Mouse (Mus musculus) liver, adult 2 months (tissue): Measurements from ENCODE around the gene Zfp213.

Source experiments
- CTCF ChIP-seq: fragments of 200-500 bp; IDR thresholded peaks from 2 replicates; pipeline ENCODE4 v1.5.1; 2011; ENCODE audit warnings: low read depth, low read length, control low read depth
- POLR2A ChIP-seq: fragments of 200-500 bp; IDR thresholded peaks from 2 replicates; pipeline ENCODE4 v1.6.1; 2011; ENCODE audit warnings: low read length, control low read depth; ENCODE audit not compliant: insufficient read depth; ENCODE audit errors: extremely low read depth

- TF ChIP-seq CTCF (no peak), POLR2A (no peak)
Observed at GRCm38 (mm10) chr17:23545841-23546240, 18.2 kb downstream of the Zfp213 start.
